Mouse (Mus musculus) layer of hippocampus, adult 2 months (tissue): ENCODE results near the gene Ctdspl. TPM values are rescaled to one million over a fixed set of nuclear protein-coding genes. Genes with fewer than 3 reads are reported as not detected.
A peak's percentile ranks its signal among the peaks of the same experiment; 100 is the strongest.

Experiments
- DNase-seq, 2 experiments: peaks; one replicate each; pipeline ENCODE4 v3.0.0; 2022; ENCODE audit warnings: low spot score in 2 of 2
- H3K27ac ChIP-seq: fragments of 200-600 bp; 2 replicates; pipeline ENCODE4 v1.8.1; 2022
- H3K4me3 ChIP-seq: fragments of 200-600 bp; 2 replicates; pipeline ENCODE4 v1.8.1; 2022; ENCODE audit warnings: mild to moderate bottlenecking
- CTCF ChIP-seq: fragments of 200-600 bp; conservative IDR thresholded peaks from 2 replicates; pipeline ENCODE4 v1.8.1; 2022; ENCODE audit warnings: antibody characterized with exemption, mild to moderate bottlenecking, moderate library complexity
- total RNA-seq, 2 experiments: library from RNA; stranded (reverse); gene quantifications; 2 replicates each; pipeline ENCODE4 v1.2.3; 2021

Gene Ctdspl
- total RNA-seq, 2 experiments from 2014 or later, result 23.9 to 28.0 TPM

GRCm38 (mm10) chr9:118925286-118926110, 755 bp upstream of the Ctdspl start:
- H3K27ac ChIP-seq, result peak overlapping the region; percentile 92
- TF ChIP-seq CTCF, result no peak
- DNase-seq, result peak; percentile 92 to 95
- peak overlapping the region; percentile 88 for H3K4me3 ChIP-seq

GRCm38 (mm10) chr9:118926688-118927321, 552 bp downstream of the Ctdspl start:
- DNase-seq, result peak; percentile 67 to 77
- TF ChIP-seq CTCF, result no peak
- peak overlapping the region; percentile 92 for H3K27ac ChIP-seq
- peak overlapping the region; percentile 88 for H3K4me3 ChIP-seq

DNA sequence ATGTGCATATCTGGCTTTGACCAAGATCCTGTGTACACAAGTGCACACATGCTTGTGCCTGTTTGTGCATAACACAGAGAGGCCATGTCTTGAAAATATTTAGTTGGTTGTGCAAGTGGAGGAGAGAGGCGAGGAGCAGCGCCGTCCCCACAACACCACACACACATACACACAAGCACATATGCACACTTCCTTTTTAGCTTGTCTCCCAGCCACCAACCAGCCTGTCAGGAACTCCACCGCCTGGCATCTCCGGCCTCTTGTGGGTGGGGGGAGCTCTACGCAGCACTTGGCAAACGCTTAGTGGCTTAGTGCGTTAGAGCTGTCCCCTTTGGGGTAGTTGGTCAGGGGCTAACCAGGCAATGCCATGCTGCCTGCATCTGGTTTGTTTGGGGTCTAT, 1.2 kb downstream of the Ctdspl start:
- peak in 1 of 2 experiments; percentile 33 for DNase-seq
- TF ChIP-seq CTCF, result no peak
- H3K27ac ChIP-seq, result peak overlapping the region; percentile 91

DNA sequence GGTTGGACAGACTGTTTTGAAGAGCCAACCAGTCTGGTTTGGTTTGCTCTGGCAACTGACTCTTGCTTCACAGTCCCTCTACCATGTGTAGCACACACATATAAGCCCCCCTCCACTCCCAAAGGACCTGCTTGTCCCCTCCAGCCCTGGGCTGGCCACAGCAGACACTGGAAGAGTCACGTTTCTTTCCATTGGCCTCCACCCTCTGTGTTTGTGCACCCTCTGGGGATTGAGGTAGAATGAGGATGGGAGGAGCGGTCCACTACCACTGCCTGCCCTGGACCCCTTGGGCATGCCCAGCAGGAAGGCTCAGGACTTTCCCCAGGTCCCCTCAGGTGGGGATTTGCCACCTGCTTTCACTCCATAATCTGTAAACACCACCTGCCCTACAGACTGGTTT, 1.8 kb downstream of the Ctdspl start:
- DNase-seq, result no peak
- peak overlapping the region; percentile 69 for H3K4me3 ChIP-seq
- H3K27ac ChIP-seq, result peak overlapping the region; percentile 91
- no peak for TF ChIP-seq CTCF

More for the DNA sequence above, 1.2 kb downstream of the Ctdspl start:
- peak overlapping the region; percentile 69 for H3K4me3 ChIP-seq

DNA sequence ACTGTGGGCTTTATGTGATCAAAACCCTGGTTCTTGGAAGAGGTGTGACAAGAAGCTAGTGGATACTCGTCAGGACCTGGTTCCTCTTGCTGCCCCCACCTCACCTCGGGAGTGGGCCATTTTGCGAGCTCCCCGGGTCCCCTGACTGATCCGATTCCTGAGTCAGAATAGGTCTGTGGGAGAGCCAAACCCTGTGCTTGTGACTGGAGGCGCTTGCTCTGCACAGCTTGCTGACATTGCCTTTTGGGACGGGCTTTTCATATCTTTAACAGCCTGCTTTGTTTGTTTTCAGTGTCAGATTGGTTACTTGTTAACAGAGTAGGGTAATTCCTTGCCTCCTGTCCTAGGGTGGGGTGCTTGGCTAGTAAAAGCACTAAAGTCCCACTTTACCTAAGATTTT, 2.4 kb downstream of the Ctdspl start:
- Histone ChIP-seq H3K27ac (peak overlapping the region; percentile 91), H3K4me3 (peak overlapping the region; percentile 69)
- DNase-seq, result no peak
- no peak for TF ChIP-seq CTCF

GRCm38 (mm10) chr9:118930611-118931010, 4.4 kb downstream of the Ctdspl start:
- TF ChIP-seq CTCF, result no peak
- H3K4me3 ChIP-seq, result no peak overlapping the region

GRCm38 (mm10) chr9:118933800-118934199, 7.5 kb downstream of the Ctdspl start:
- peak; percentile 38; the same call in 1 of the 2 replicates for TF ChIP-seq CTCF
- H3K4me3 ChIP-seq, result no peak overlapping the region
- no peak for DNase-seq
- no peak overlapping the region for H3K27ac ChIP-seq

More at GRCm38 (mm10) chr9:118930611-118931010, 4.4 kb downstream of the Ctdspl start:
- DNase-seq, result no peak
- no peak overlapping the region for H3K27ac ChIP-seq

- DNase-seq, result no peak
- Histone ChIP-seq H3K27ac (no peak overlapping the region), H3K4me3 (no peak overlapping the region)
- TF ChIP-seq CTCF, result no peak
Observed at GRCm38 (mm10) chr9:118934319-118934718, 8.1 kb downstream of the Ctdspl start.

DNA sequence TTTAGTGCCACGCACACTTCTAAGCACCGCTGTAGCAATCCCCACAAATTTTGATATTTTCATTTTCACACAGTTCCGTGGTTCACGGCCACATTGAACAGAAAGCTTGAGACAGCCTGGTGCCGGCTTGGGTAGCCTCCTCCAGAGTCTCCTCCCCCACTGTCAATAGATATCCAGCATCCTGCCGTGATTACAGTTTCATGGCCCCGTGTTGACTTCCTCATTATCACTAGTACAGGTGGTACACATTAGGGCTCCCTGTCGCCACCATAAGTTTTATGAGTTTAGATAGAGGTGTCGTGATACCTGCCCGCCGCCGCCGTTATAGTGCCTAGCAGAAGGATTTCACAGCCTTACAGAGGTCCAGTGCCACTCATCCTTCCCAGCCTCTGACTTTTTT, 8.8 kb downstream of the Ctdspl start:
- no peak for DNase-seq
- TF ChIP-seq CTCF, result no peak
- Histone ChIP-seq H3K27ac (no peak overlapping the region), H3K4me3 (no peak overlapping the region)

GRCm38 (mm10) chr9:118936071-118936470, 9.8 kb downstream of the Ctdspl start:
- DNase-seq, result no peak
- Histone ChIP-seq H3K4me3 (peak overlapping the region; percentile 9; the same call in 1 of the 2 replicates), H3K27ac (peak overlapping the region; percentile 65)
- TF ChIP-seq CTCF, result no peak

- TF ChIP-seq CTCF, result no peak
- DNase-seq, result no peak
- Histone ChIP-seq H3K4me3 (no peak overlapping the region), H3K27ac (no peak overlapping the region; the same call in 1 of the 2 replicates)
Observed at GRCm38 (mm10) chr9:118937515-118937914, 11.3 kb downstream of the Ctdspl start.

- Histone ChIP-seq H3K27ac (no peak overlapping the region; the same call in 1 of the 2 replicates), H3K4me3 (no peak overlapping the region)
- TF ChIP-seq CTCF, result no peak
- DNase-seq, result no peak
Observed at GRCm38 (mm10) chr9:118939410-118939809, 13.2 kb downstream of the Ctdspl start.

DNA sequence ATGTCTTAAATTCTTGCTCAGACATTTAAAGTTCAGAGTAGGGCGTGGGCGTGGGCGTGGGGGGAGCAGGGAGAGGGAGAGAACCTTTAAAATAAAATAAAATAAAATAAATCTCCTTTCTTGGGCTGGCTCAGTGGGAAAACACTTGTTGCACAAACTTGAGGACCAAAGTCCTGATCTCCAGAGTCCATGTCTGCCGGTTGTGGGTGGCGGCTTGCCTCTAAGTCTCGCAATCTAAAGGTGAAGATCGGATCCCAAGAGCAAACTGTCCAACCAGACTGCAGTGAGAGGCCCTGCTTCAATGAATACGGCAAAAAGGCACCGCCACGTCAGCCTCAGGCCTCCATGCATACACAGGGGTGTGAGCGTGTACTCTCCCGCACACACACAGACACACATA, 13.6 kb downstream of the Ctdspl start:
- Histone ChIP-seq H3K27ac (peak overlapping the region; percentile 64), H3K4me3 (no peak overlapping the region)
- no peak for DNase-seq
- no peak for TF ChIP-seq CTCF
